Mouse (Mus musculus): ENCODE results near the gene Idh3g.

DNA sequence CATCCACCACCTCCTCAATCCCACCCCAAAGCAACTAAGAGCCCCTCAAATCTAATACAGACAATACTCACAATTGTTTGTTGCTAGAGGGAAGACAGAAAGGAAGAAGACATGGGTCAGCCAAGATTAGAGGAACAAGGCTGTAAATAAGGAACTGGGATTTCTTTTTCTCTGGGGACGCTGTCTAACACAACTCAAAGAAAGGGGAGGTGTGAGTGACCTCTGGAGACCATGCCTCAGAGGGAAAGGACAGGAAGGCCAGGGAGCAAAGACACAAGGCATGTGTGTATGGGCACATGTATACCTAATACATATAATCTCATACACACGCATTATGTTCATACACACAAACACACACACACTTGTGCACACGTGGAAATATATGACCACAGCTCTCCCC is 4.5 kb downstream of the Idh3g start:
- no peak for TF ChIP-seq CTCF (IDR thresholded peaks at IDR 0.05; ENCODE audit: low read depth)
- no peak for TF ChIP-seq EP300 (optimal IDR thresholded peaks at IDR 0.05)
